Mouse (Mus musculus) neutrophil, adult 5-6 weeks (primary cell): Measurements from ENCODE around the gene Gm42906. TPM values are rescaled to one million over a fixed set of nuclear protein-coding genes. Genes with fewer than 3 reads are reported as not detected.

Experiments used
- ATAC-seq: fragments of 151-379, 151-347 bp; 2 replicates; pipeline ENCODE4 v1.8.0; 2017; ENCODE audit warnings: mild to moderate bottlenecking, moderate TSS enrichment; ENCODE audit not compliant: insufficient number of reproducible peaks, poor library complexity, low FRiP score, severe bottlenecking; ENCODE audit errors: extremely low read depth
- total RNA-seq: library from RNA; stranded (forward); fragments of 200-1000 nt; gene quantifications from 2 replicates; pipeline ENCODE4 v1.2.3, GENCODE M21; 2017

The Gm42906 gene
- not detected in 2 replicates for total RNA-seq

DNA sequence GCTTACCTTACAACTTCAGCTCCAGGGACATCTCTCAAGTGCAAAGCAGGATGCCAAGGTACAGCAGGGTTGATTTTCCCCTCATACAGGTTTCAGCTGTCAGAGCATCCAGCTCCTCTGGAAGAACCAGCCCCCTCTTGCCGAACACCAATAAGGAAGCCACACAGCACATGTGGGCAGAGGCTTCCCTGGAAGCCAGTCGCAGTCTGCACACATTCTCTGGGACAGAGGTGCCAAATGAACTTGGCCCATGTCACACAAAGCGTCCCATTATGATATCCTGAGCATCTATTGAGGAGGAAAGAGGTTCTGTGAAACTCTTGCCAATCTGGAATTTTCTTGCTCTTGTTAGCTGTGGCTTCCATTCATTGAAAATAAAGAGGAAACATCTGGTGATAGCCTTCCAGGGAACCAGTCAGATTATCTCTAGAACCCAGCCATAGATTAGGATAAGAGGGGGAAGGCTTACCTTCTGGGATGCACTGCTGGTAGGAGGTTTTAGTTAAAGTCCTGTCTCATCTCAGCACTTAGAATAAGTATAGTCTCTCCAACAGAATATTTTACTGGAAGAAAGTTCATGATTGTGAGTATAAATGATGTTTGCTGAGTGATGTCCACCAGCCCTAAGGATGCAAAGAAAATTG is at the start of gene Gm42906:
Gm42906 (minus strand) TSS at position 51 of the 644 bp plus-strand sequence.
- ATAC-seq = no peak

DNA sequence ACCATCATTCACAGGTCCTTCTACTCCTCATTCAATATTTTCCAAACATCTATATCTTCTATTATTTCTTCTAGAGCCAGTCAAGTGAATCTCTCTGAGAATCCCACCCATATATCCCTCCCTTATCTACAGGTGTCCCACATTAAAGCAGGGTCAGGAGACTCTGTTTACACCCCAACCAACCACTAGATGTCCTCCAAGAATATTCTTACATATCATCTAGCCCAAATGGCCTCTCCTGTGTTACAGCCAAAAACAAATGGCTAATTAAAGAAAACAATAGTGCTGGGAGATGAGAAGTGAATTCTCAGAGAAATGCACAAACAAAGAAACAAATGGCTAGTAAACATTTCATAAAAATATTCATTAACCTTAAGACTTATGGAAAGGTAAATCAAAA is 17.7 kb upstream of the Gm42906 start:
- no peak for ATAC-seq

DNA sequence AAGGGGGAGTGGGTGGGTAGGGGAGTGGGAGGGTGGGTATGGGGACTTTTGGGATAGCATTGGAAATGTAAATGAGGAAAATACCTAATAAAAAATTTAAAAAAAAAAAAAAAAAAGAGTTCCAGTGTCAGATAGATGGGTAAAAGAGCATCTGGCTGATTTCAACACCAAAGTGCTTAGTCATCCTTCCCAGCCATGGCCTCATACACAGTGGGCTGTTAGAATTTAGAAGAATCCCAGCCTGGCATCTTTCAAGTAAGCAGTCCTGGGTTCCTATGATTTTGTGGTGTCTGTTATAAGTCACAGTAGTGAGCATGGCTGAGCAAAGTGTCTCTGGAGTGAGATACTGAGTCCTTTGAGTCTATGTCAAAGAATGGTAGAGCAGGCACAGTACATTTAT is 7.1 kb upstream of the Gm42906 start:
- ATAC-seq = no peak

DNA sequence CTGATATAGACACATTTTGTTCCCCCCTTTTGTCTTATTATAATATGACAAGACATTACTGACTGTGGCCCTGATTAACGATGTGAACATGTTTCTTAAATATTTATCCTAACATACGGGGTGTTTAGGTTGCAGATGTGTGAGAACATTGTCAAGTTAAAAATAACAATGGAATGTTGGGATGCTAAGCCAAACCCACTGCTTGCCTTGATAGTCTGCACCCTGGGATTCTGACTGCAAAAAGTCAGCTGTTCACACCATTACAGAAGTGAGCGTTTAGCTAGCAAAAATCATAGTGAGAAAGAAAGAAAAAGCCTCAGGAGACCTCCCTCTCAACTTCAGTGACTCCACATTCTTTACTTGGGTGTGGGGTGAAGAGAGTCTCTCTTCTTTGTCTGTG is 1.5 kb downstream of the Gm42906 start:
- no peak for ATAC-seq

DNA sequence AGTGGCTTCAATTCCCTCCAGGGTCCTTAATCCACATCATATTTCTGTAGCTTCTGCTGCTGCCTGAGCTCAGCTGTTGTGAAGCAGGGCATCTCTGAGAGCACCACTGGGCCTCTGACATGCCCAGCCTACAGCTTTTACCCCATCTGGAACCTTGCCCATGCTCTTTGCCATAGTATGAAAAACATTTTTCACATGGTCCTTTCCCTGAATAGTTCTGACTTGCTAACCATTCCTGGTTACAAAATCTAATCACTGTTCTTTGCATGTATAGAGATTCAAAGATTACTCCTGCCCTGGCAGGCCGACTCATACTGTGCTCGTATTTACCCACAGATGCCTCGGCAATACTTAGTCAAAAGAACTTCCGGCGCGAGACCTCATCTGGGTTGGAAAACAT is 5.3 kb downstream of the Gm42906 start:
- no peak for ATAC-seq

DNA sequence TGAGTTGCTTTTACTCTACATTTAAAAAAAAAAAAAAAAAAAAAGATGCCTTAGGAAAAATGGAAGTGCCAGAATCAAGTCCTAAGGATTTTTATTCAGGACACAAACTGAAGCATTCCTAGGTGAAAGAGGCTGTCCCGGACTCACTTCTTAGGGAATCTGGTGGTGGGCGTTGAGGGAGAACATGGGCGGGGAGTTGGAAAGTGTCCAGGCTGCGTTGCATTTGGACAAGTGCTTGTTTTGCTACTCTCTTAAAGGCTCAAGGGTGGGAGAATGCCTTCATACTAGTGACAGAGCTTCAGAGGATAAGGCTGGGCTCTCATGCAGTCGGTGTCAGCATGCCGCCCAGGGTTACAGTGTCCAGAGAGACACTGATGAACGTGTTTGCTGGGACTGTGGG is 6.1 kb downstream of the Gm42906 start:
- ATAC-seq = no peak

DNA sequence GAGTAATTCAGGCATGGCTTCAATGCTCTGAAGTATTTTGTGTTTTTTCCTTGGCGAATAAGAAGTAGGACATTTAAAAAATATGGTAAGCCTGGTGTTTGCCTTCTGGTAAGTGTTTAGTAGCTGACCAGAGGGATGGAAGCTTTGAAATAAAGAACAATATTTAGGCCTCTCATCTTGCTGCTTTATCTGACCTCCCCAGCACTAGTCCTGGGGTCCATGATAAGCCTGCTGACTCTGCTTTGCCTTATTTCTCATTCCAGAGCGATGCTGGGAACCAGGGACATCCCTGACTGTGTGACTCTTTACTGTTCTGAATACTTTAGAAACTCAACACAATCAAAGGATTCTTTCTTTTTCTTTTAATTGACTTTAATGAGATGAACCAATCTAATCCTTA is 9.4 kb downstream of the Gm42906 start:
- ATAC-seq = no peak

DNA sequence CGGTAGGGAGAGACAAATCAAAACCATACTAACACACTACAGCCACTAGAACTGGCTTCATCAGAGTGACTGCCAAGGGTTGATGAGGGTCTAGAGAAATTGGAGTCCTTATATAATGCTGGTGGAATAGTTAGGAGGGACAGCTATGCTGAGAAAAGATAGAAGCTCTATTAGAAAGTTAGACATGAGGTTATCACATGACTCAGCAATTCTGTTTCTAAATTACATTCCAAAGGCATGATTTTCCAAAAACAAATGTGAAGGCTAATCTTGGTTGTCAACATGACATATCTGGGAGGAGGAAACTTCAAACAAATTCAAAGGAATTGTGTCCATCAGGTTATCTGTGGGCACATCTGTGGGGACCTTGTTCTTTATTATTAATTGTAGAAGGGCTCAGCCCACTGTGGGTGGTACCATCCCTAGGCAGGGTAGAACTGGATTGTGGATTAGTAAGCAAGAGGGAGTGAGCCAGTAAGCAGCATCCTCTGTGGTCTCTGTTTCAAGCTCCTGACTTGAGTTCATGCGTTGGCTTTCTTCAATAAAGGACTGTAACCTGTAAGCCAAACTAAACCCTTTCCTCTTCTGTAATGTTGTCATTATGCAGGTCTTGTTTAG is 10.4 kb downstream of the Gm42906 start:
- ATAC-seq = no peak

DNA sequence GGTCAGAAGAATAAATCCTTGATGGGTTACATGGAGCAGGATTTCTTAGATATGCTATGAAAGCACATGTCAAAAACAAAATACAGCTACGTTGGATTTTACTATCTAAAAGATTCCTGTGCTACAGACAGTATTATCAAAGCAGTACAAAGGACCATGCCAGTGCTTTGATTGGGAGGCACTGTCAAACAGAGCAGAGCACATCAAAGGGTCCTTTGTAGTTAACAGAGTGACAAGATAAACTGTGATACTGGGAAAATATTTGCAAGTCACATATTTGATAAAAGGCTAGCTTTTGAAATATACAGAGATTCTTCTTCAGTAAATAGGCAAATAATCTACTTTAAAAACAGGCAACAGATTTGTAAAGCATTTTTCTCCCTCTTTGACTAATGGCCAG is 11.0 kb downstream of the Gm42906 start:
- ATAC-seq = no peak

DNA sequence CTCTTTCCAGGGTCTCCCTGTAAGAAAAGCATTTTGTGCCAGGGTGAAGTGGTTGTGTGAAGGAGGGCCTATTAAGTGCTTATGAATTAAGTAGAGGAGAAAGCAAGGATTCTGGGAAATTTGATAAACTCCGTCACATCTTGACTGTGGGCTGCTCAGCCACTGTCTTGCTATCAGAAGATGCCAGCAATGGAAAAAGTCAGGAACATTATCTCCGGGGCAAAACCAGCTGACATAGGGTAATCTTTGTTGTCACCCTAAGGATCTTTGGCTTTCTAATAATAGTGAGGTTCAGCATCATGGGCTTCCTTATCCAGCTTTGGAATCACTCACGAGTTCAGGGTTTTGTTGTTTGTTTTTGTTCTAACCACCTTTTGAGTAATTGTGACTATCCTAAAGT is 14.3 kb downstream of the Gm42906 start:
- no peak for ATAC-seq

DNA sequence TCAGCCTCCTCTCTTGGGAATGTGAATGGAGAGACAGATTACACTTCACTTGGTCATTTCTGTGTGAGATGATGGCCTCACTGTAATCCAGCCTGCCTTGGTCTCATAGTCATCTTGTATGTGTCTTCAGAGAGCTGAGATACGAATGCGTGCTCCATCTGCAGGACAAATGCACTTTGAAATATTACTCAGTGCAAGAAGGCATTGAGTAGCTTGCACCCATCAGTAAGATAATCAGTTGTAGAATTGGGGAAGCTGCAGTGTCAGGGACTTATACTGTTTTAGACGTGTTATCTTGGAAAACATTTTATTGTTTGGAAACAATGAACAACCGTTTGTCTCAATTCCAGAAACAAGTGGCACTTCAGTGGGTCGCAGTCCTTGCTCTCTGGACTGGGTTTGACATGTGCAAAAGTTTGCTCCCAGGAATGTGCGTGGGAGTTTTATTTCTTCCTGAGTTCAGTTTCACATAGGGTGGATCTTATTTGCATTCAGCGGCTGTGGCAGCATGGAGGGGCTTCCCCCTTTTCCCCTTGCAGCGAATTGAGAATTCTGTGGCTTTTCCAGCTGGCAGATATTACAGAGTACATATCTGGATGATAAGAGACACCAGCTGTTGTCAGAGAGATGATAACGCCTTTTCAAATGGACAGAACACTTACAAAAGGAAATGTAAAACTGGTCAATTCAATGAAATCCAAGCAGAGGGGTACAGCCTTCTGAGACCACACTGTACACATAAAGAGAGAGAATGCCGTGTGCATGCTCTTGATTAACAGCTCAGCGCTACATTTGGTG is 15.1 kb downstream of the Gm42906 start:
- ATAC-seq = no peak

DNA sequence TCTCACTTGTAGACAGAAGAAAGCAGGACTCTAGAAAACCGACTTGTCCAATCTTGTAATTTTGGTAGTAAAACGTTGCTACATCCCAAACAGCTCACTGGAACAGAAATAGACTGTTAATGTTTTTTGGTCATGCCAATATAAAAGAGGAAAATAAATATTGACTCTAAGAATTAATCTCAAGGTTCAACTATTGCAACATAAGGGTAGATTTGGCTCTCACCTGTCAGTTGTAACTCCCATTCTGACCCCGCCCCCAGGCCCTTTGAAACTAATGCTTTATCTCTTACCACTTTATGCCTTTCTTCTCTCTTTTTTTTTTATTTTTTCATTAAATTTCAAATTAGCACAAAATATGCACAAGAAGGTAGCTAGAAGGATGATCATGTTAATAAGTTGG is 18.0 kb downstream of the Gm42906 start:
- ATAC-seq = no peak

DNA sequence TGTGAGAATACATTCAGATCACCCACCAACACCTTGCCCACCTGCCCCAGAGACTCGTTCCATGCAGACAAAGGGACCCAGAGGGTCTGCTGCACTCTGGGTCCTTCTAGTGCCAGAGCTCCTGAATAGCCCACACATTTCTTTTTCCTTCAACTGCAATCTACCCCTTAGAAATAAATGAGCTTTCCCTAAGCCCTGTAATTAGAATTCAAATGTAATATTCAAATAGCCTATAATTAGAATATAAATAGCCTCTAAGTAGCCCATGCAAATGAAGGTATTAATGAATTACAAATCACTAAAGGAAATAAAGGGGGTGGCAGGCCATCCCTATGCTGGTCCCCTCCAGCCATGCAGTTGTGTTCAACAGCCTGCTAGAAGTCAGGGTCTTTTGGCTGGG is 18.7 kb downstream of the Gm42906 start:
- ATAC-seq = no peak

DNA sequence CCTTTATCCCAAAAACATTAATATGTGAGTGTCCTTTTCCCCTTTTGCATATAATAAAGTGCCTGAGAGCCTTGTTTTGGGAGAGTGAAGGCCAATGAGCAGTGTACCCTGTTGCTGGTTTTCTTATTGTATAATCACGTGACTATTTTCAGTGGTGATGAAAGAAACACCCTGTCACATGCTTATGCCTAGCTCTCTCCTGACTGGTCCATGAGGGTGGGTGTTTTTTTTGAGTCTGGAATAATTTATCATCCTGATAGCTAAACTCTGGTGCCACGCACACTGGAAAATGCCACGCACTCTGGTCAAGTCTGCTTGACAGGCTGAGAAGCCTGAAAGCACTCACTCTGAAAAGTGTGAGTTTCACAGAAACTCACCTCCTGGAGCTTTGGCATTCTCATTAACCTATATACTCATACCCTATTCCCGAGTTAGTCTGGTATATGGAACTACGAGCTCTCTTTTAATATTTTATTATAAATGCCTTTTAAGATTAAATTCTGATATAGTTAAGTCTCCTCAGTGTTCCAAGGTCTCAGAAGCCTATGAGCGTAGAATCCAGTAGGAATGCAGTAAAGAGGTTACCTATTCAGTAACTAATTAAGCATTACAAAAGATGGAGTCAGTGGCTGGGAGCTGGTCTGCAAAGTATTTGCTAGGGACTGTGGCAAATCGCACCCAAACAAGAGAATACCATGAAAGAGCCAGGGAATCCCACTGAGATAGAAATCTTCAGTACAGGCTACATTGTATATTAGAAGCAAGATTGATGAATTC is 19.7 kb downstream of the Gm42906 start:
- ATAC-seq = no peak

DNA sequence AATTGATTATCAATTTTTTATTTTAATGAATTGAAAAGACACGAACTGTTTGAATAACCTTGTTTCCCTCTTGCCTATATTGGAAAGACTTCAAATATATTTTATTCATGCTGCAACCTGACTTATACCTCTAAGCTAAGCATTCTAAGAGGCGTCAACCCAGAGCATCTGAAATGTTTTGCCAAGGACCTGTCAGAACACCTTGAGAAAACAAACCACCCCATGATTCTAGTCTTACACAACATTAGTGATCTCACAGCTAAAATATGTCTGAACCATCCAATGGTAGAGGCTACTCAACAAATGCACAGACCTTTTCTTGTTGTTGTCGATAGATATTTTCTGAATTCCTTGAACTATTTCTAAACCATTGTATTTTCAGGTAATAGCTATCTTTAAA is 20.5 kb downstream of the Gm42906 start:
- ATAC-seq = no peak

DNA sequence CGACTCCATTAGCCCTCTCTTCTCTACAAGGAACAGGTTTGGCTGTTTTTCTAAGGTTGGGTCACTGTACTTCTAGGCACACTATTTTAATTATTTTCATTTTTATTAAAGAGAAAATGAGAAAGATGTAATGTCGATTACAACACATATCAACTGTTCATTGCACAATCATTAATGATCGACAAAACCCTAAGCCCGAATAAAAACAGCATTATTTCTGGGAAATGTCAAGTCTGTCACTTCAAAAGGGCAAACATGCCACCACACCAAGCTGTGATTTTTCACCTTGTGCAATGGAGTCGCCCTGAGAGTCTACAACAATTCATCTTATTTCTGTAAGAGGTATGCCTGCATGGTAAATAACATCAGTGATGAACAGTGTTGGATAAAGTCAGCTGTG is 21.7 kb downstream of the Gm42906 start:
- no peak for ATAC-seq

DNA sequence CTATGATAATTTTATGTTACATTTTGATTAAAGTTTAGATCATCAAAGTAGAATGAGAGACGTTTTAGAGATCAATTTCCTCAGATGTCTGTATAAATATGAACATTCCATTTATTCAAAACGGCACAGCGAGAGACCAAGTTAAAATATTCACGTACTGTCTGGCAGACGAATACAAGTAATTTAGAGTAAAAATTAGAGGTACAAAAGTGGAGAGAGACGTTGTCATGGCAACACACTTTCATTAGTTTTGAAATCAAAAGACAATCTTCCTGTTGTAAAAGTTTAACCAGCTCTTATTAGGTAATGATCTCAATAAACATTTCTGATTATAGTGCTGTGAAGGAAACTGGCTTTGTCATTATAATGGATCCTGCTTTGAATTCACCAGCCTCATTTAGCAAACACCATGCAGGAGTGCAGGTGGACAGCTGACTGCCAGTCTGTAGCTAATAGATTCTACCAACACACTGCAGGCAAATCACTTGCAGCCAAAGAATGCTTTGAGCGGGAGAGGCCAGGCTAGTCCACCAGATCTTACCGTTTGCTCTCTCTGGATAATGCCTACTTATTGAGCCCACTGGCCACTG is 22.6 kb downstream of the Gm42906 start:
- no peak for ATAC-seq

DNA sequence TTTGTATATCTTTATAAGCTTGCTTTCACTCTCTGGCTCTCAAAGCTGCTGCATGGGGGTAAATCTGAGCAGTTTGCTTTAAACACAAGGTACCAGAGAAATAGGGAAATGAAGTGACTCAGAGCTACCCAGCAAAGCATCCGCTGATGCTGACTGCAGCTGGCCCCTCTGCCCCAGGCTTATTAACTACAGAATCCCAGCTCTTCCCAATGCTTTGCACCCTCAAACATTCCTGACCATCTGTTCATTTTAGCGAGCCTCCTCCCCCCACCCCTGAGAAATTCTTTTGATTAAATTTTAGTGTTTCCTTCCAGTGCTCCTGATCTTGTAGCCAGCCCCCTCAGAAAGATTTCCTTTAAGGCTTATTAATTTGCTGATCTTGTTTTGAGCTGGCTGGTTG is 24.4 kb downstream of the Gm42906 start:
- ATAC-seq = no peak

DNA sequence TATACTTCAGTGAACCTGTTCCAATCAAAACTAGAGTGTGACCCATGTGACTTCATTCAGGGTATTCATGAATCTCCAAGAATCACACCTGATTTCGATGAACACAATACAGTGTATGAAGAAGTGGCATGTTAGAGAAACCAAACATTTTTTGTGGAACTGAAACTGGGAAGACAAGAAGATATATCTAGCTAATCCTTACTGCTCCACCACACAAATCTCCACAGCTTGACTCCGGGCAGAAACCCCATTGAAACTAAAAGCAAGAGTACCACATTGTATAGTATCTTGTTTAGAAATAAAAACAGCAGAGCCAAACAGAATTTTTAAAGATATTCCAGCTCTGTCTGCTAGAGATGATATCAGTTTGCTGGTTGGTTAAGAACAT is 27.4 kb downstream of the Gm42906 start:
- ATAC-seq = no peak
